Comparison of ENCODE assay signal across 10 mouse cellular contexts in genomic region chr7:101323141-101323594, GRCm38 (mm10). TPM values are rescaled to one million over a fixed set of nuclear protein-coding genes. Genes with fewer than 3 reads are reported as not detected.
DNase-seq lines count a peak whose midpoint lies in the region; ATAC-seq and TF ChIP-seq lines count a peak whose summit lies in the region.
"Had no signal": no experiment of that assay in that cellular context is flagged by ENCODE, and none has a peak within 500 bp of the region (broad histone marks: within the 10 kb centered on the region; RNA-seq: fewer than 3 reads in every experiment).

No protein-coding gene starts in this region.

- WGBS in cerebellum, adult 2 months, result 14% methylated on average over 4 of the region's 4 CpGs

- ATAC-seq in granulocyte monocyte progenitor cell, adult 5-6 weeks (replicated peaks; ENCODE audit: poor library complexity, severe bottlenecking), result no peak

- H3K4me3 ChIP-seq in cerebellum, adult 2 months (replicated peaks; ENCODE audit: insufficient read depth, low read depth, low read length), result peak overlapping the region; percentile 69

- peak overlapping the region; percentile 32 for H3K27ac ChIP-seq in cerebellum, adult 2 months (ENCODE audit: insufficient read depth, low read length)

- TF ChIP-seq CTCF in cerebellum, adult 2 months (IDR thresholded peaks at IDR 0.05; ENCODE audit: borderline replicate concordance, insufficient read depth, low read depth, low read length), result no peak

- H3K27me3 ChIP-seq in cerebellum, adult 2 months (ENCODE audit: control insufficient read depth, insufficient read depth, low read length), result no peaks in the 10 kb centered on the region

- DNase-seq in cerebellum, adult 2 months, result peak; percentile 53 to 61
- no peak for DNase-seq in cerebellum, postnatal 4 days (ENCODE audit: low spot score in 2 of 2)
- DNase-seq in ovary, adult 18-20 months (ENCODE audit: low spot score), result peak; percentile 24
- no peak for DNase-seq in ovary, postnatal 10 days (ENCODE audit: low spot score)
- DNase-seq in kidney, postnatal 36 days, result peak; percentile 67 to 75
- DNase-seq in testis, postnatal 10 days (ENCODE audit: low spot score), result peak; percentile 57
- DNase-seq in adrenal gland, postnatal 4 days (ENCODE audit: low spot score in 2 of 2), result no peak
- DNase-seq: midbrain, embryonic 14.5 days; thymus, adult 18-20 months had no signal

- TF ChIP-seq POLR2A in cerebellum, adult 2 months (IDR thresholded peaks at IDR 0.05; ENCODE audit: borderline replicate concordance, insufficient read depth, low read length), result no peak

- H3K4me1 ChIP-seq in cerebellum, adult 2 months (ENCODE audit: control insufficient read depth, insufficient read depth, low read length), result peaks cover 49% of the 10 kb centered on the region

RNA-seq across cellular contexts. Expression of gene Stard10, which starts 6.3 kb away (rescaled TPM):
- 119 and 123 TPM in 2 replicates for polyA plus RNA-seq in cerebellum, adult 2 months (2012; rRNA removed)
- total RNA-seq in granulocyte monocyte progenitor cell, adult 5-6 weeks (2014; fragmentation: Nextera tagmentation), result 18.5 and 36.0 TPM in 2 replicates
- 11.8 and 30.5 TPM in 2 replicates for total RNA-seq in granulocyte monocyte progenitor cell, adult 5-6 weeks (2017)
- 10 to 100 TPM; 40.3 to 52.3 TPM for total RNA-seq in adrenal gland, postnatal 4 days (2021)

RNA-seq across cellular contexts. Expression of gene Atg16l2, which starts 21.1 kb away (rescaled TPM):
- polyA plus RNA-seq in cerebellum, adult 2 months (2012; rRNA removed), result 60.5 and 62.6 TPM in 2 replicates
- total RNA-seq in granulocyte monocyte progenitor cell, adult 5-6 weeks (2014; fragmentation: Nextera tagmentation), result 26.8 and 43.6 TPM in 2 replicates
- 6.6 and 12.2 TPM in 2 replicates for total RNA-seq in granulocyte monocyte progenitor cell, adult 5-6 weeks (2017)
- total RNA-seq in adrenal gland, postnatal 4 days (2021), result 10 to 100 TPM; 20.6 to 21.7 TPM

RNA-seq across cellular contexts. Expression of gene Arap1, which starts 24.7 kb away (rescaled TPM):
- 41.8 and 44.8 TPM in 2 replicates for polyA plus RNA-seq in cerebellum, adult 2 months (2012; rRNA removed)
- total RNA-seq in granulocyte monocyte progenitor cell, adult 5-6 weeks (2014; fragmentation: Nextera tagmentation), result 59.2 and 81.5 TPM in 2 replicates
- total RNA-seq in granulocyte monocyte progenitor cell, adult 5-6 weeks (2017), result 27.4 and 64.6 TPM in 2 replicates
- total RNA-seq in adrenal gland, postnatal 4 days (2021), result 100 to 1,000 TPM in 1 of 2 experiments, 10 to 100 TPM in 1; 76.3 to 102 TPM

Comparison
In these comparisons a context has a peak if more than half of its experiments do, and no peak if none do; other contexts are left out.
1. DNase-seq: peak in cerebellum, adult 2 months (2 of 2), ovary, adult 18-20 months (single experiment), kidney, postnatal 36 days (2 of 2) and testis, postnatal 10 days (single experiment); none in cerebellum, postnatal 4 days (0 of 2), ovary, postnatal 10 days (single experiment) and adrenal gland, postnatal 4 days (0 of 2).